Mouse (Mus musculus): ENCODE results near the gene Hnrnpa0. TPM values are rescaled to one million over a fixed set of nuclear protein-coding genes. Genes with fewer than 3 reads are reported as not detected.
A peak's percentile ranks its signal among the peaks of the same experiment; 100 is the strongest.

Gene Hnrnpa0
- polyA plus RNA-seq, 1 experiment from 2014 or later, result 27.9 TPM

DNA sequence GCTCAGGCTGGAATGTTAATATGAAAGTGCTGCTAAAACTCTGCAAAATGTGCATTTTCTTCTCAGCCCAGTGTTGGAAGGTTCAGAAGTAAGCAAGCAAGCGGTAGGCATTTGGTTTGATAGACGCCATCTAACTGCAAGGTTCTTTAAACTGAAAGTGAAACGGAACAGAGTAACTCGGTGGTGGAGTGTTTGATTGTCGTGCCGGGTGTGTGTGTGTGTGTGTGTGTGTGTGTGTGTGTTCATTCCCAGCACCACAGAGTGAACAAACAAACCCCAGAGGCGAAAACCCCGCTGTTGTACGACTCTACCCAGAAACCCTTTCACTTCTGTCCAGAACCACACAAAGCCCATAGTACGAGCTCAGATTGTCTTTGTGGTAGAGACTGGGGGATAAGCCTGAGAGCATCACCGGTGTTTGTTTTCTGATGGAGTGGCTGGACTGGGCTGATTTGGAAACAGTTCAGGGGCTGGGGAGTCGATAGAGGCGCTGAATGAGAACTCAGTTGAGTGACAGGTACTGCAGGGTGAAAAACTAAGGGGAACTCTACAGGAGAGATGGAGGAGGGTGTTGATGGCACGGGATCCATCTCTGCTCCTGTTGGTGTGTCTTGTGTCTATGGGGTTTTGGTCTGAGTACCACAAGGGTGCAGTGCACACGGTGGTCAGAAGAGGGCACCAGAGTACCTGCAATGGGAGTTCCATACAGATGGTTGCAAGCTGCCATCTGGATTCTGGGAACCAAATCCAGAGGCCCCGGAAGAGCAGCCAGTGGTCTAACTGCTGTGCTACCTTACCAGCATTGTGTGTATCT, 29.9 kb upstream of the Hnrnpa0 start:
- H3K9ac ChIP-seq (ENCODE audit: low read depth, low read length), result peak overlapping the region; percentile 68
- TF ChIP-seq CTCF (IDR thresholded peaks at IDR 0.05; ENCODE audit: low read depth), result peak; percentile 97
- peak overlapping the region; percentile 85 for H3K27ac ChIP-seq (ENCODE audit: low read depth, low read length)
- H3K36me3 ChIP-seq (ENCODE audit: control insufficient read depth, insufficient read depth), result peaks cover 31% of the 10 kb centered on the region
- peak overlapping the region; percentile 98 for H3K4me2 ChIP-seq (replicated peaks; ENCODE audit: low read depth)
- 0 out of 2 replicates have a peak, but pooled peaks cover 3% of the 10 kb centered on the region for H3K4me1 ChIP-seq (replicated peaks; ENCODE audit: control insufficient read depth, insufficient read depth, low read length)
- WGBS, result 5% methylated on average over 16 of the region's 16 CpGs
- peak; percentile 78 for ATAC-seq
- no peaks in the 10 kb centered on the region for H3K9me3 ChIP-seq (ENCODE audit: control insufficient read depth)
- H3K4me3 ChIP-seq (ENCODE audit: low read depth, low read length), result peak overlapping the region; percentile 95
- no peaks in the 10 kb centered on the region for H3K27me3 ChIP-seq (replicated peaks; ENCODE audit: control insufficient read depth, insufficient read depth, low read length)

DNA sequence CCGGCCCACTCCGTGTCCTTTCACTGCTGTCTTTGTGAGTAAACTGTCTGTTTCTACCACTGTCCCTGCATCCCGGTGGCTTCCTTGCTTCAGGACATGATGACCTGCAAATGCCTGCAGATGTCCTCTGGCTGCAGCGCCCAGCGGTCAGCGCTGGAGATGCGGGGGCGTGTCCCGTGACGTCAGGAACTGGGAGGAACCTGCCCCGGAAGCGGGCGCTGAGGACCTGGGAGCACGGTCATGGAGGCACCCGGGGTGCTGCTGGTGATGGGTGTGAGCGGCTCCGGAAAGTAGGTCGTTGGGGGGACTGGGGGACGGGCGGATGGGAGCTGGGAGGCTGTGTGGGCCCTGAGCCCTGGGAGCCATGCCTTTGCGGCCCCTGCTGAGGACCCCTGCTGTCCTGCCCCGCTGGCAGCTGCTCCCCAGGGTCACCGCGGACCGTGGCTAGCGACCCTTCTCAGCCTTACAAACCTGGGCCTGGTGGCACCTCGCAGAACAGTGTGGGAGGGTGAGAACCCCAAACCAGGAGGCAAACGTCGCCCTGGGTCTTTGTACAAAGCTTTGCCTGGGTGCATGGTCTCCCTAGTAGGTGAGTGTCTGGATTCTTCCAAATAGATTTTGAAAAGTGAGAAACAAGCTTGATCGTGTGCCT, 29.2 kb upstream of the Hnrnpa0 start, which contains the start of gene Idnk:
TSS of gene Idnk (plus strand) at position 203 of the 652 bp plus-strand sequence.
- Histone ChIP-seq H3K9ac (ENCODE audit: low read depth, low read length) (peak within 1 kb of the TSS; percentile 68), H3K4me2 (replicated peaks; ENCODE audit: low read depth) (peak within 1 kb of the TSS; percentile 98), H3K9me3 (ENCODE audit: control insufficient read depth) (no peaks in the 10 kb centered on the region), H3K27ac (ENCODE audit: low read depth, low read length) (peak within 1 kb of the TSS; percentile 85), H3K4me3 (ENCODE audit: low read depth, low read length) (peak within 1 kb of the TSS; percentile 95), H3K4me1 (replicated peaks; ENCODE audit: control insufficient read depth, insufficient read depth, low read length) (0 out of 2 replicates have a peak, but pooled peaks cover 3% of the 10 kb centered on the region), H3K27me3 (replicated peaks; ENCODE audit: control insufficient read depth, insufficient read depth, low read length) (no peaks in the 10 kb centered on the region), H3K36me3 (ENCODE audit: control insufficient read depth, insufficient read depth) (peaks cover 25% of the 10 kb centered on the region)
- peak; percentile 80 for ATAC-seq
- TF ChIP-seq CTCF (IDR thresholded peaks at IDR 0.05; ENCODE audit: low read depth), result peak; percentile 65
- under 1% methylated on average over 30 of the region's 30 CpGs for WGBS

GRCm38 (mm10) chr13:58157036-58157435, 28.7 kb upstream of the Hnrnpa0 start:
- TF ChIP-seq CTCF (IDR thresholded peaks at IDR 0.05; ENCODE audit: low read depth), result no peak
- Histone ChIP-seq H3K9ac (ENCODE audit: low read depth, low read length) (peak overlapping the region; percentile 68; the same call in 1 of the 2 replicates), H3K9me3 (ENCODE audit: control insufficient read depth) (no peaks in the 10 kb centered on the region), H3K27me3 (replicated peaks; ENCODE audit: control insufficient read depth, insufficient read depth, low read length) (no peaks in the 10 kb centered on the region), H3K27ac (ENCODE audit: low read depth, low read length) (no peak overlapping the region), H3K4me1 (replicated peaks; ENCODE audit: control insufficient read depth, insufficient read depth, low read length) (0 out of 2 replicates have a peak, but pooled peaks cover 3% of the 10 kb centered on the region), H3K4me3 (ENCODE audit: low read depth, low read length) (peak overlapping the region; percentile 95), H3K36me3 (ENCODE audit: control insufficient read depth, insufficient read depth) (peaks cover 25% of the 10 kb centered on the region), H3K4me2 (replicated peaks; ENCODE audit: low read depth) (peak overlapping the region; percentile 98)
- 16% methylated on average over 8 of the region's 8 CpGs for WGBS
- no peak for ATAC-seq

DNA sequence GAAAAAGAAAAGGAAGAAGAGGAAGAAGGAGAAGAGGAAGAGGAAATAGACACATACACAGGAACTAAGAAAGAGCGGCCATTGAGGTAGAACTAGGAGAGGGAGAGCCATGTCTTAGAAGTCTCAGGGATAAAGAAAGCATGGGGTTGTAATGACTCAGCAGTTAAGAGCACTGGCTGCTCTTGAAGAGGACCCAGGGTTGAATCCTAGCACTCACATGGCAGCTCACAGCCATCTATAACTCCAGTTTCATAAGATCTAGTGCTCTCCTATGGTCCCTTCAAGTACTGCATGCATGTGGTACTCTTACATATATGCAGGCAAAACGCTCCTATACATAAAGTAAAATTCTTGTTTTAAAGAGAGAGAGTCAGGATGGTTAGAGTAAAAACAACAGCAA, 27.7 kb upstream of the Hnrnpa0 start:
- no peak for ATAC-seq
- 92% methylated on average over 2 of the region's 2 CpGs for WGBS
- Histone ChIP-seq H3K4me2 (replicated peaks; ENCODE audit: low read depth) (no peak overlapping the region), H3K27me3 (replicated peaks; ENCODE audit: control insufficient read depth, insufficient read depth, low read length) (no peaks in the 10 kb centered on the region), H3K9ac (ENCODE audit: low read depth, low read length) (no peak overlapping the region), H3K9me3 (ENCODE audit: control insufficient read depth) (no peaks in the 10 kb centered on the region), H3K4me1 (replicated peaks; ENCODE audit: control insufficient read depth, insufficient read depth, low read length) (0 out of 2 replicates have a peak, but pooled peaks cover 3% of the 10 kb centered on the region), H3K27ac (ENCODE audit: low read depth, low read length) (no peak overlapping the region), H3K4me3 (ENCODE audit: low read depth, low read length) (no peak overlapping the region), H3K36me3 (ENCODE audit: control insufficient read depth, insufficient read depth) (peaks cover 17% of the 10 kb centered on the region)
- TF ChIP-seq CTCF (IDR thresholded peaks at IDR 0.05; ENCODE audit: low read depth), result peak; percentile 24; the same call in 1 of the 2 replicates

- Histone ChIP-seq H3K9ac (ENCODE audit: low read depth, low read length) (no peak overlapping the region), H3K4me1 (replicated peaks; ENCODE audit: control insufficient read depth, insufficient read depth, low read length) (no peaks in the 10 kb centered on the region), H3K4me3 (ENCODE audit: low read depth, low read length) (no peak overlapping the region), H3K27me3 (replicated peaks; ENCODE audit: control insufficient read depth, insufficient read depth, low read length) (no peaks in the 10 kb centered on the region), H3K36me3 (ENCODE audit: control insufficient read depth, insufficient read depth) (no peaks in the 10 kb centered on the region), H3K9me3 (ENCODE audit: control insufficient read depth) (no peaks in the 10 kb centered on the region), H3K27ac (ENCODE audit: low read depth, low read length) (no peak overlapping the region), H3K4me2 (replicated peaks; ENCODE audit: low read depth) (no peak overlapping the region)
- 75% methylated on average over 11 of the region's 11 CpGs for WGBS
- TF ChIP-seq CTCF (IDR thresholded peaks at IDR 0.05; ENCODE audit: low read depth), result no peak
- ATAC-seq, result no peak
These were observed 22.1 kb upstream of the Hnrnpa0 start for GRCm38 (mm10) chr13:58150442-58150841.

DNA sequence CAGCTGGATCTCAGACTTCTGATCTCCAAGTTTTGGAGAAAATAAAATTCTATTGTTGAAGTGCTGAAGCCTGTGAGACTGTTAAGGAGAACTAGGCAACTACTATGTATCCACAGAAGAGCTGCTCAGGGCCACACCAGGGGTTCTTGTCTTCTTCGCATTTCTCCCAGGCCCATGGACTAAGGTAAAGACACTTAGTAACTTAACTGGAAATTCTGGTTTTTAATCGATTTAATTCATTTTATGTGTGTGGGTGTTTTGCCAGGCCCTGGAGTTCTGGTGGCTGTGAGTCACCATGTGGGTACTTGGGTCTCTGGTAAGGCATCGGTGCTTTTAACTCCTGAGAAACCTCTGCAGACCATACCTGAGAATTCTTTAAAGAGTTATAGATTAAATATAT, 21.3 kb upstream of the Hnrnpa0 start:
- no peak overlapping the region for H3K9ac ChIP-seq (ENCODE audit: low read depth, low read length)
- H3K27ac ChIP-seq (ENCODE audit: low read depth, low read length), result no peak overlapping the region
- H3K27me3 ChIP-seq (replicated peaks; ENCODE audit: control insufficient read depth, insufficient read depth, low read length), result no peaks in the 10 kb centered on the region
- no peaks in the 10 kb centered on the region for H3K4me1 ChIP-seq (replicated peaks; ENCODE audit: control insufficient read depth, insufficient read depth, low read length)
- H3K9me3 ChIP-seq (ENCODE audit: control insufficient read depth), result no peaks in the 10 kb centered on the region
- no peak for TF ChIP-seq CTCF (IDR thresholded peaks at IDR 0.05; ENCODE audit: low read depth)
- no peak for ATAC-seq
- WGBS, result 76% methylated on average over 3 of the region's 3 CpGs
- no peak overlapping the region for H3K4me3 ChIP-seq (ENCODE audit: low read depth, low read length)
- no peaks in the 10 kb centered on the region for H3K36me3 ChIP-seq (ENCODE audit: control insufficient read depth, insufficient read depth)
- H3K4me2 ChIP-seq (replicated peaks; ENCODE audit: low read depth), result no peak overlapping the region
